Mouse (Mus musculus): ENCODE measurements around the gene Vmn2r51.
"Not testable (repeated sequence)": the region's sequence is repeated elsewhere in the genome, so short reads cannot be mapped to it uniquely, and the experiment has no call there.

Gene Vmn2r51

GRCm38 (mm10) chr7:10105641-10106040 lies at the start of gene Vmn2r51:
TSS of gene Vmn2r51 (minus strand) at chr7:10105741.
- not testable (repeated sequence) for DNase-seq

DNA sequence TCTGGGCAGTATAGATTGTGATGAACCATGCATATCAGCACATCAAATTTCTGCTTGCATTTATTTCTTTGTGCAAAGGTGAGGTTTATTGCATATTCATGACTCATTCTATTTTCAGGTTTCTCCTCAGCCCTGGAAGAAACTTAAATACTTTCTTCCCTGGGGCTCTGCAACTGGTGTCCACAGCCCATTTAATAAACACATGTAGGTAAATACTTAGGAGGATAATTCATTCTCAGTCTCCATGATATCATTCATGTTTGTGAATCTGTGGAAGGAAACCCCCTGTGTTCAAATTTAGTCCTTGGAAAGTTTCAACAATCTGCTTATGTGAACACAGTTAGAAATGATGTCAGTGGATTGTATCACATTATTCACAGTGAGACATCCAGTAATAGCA lies 52.3 kb downstream of the Vmn2r51 start, which contains the start of gene Vmn2r50:
Vmn2r50 (minus strand) TSS at position 101 of the 400 bp plus-strand sequence.
- DNase-seq, result not testable (repeated sequence)

Data from lung, postnatal 4 days (tissue).